Mouse (Mus musculus): ENCODE data around the gene Dnajb3. TPM values are rescaled to one million over a fixed set of nuclear protein-coding genes. Genes with fewer than 3 reads are reported as not detected.
A peak's percentile ranks its signal among the peaks of the same experiment; 100 is the strongest.

Dnajb3 gene
- 16.4 and 17.7 TPM in 2 replicates for polyA plus RNA-seq (2016; fragmentation: Nextera tagmentation; extraction: Ambion mirVana)

DNA sequence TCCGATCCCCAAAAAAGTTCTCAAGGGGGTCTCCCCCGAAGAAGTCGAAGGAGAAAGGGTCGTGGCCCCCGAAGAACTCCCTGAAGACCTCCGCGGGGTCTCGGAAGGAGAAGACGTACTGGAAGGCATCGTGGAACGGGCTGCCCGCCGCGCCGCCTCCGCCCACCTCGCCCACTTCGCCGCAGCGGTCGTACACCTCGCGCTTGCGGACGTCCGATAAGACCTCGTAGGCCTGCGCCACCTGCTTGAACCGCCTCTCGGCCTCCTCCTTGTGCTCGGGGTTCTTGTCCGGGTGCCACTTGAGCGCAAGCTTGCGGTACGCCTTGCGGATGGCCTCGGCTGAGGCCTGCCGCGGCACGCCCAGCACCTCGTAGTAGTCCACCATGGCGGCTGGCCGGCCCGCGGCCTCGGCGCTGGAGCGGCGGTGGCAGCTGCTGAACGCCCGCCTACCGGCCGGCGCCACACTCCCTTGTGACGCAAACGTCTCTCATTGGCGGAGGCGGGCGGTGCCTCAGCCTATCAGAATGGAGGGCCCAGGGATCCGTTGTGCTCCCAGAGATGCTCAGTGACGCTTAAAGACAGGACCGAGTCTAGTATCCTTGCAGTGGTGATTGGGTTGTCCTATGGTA is at the start of gene Dnajb3:
TSS of gene Dnajb3 (minus strand) at position 489 of the 629 bp plus-strand sequence.
- peak within 1 kb of the TSS; percentile 76 for H3K9ac ChIP-seq
- H3K27me3 ChIP-seq (replicated peaks) = 0 out of 2 replicates have a peak, but pooled peaks cover 3% of the 10 kb centered on the region
- no peak within 1 kb of the TSS for H3K27ac ChIP-seq
- peaks cover 5% of the 10 kb centered on the region; the same call in 1 of the 2 replicates for H3K4me1 ChIP-seq
- no peaks in the 10 kb centered on the region for H3K9me3 ChIP-seq
- H3K4me3 ChIP-seq = peak within 1 kb of the TSS; percentile 47
- H3K4me2 ChIP-seq (replicated peaks) = peak within 1 kb of the TSS; percentile 79
- peak; percentile 99 for ATAC-seq (ENCODE audit: low FRiP score, low read depth)
- 5% methylated on average over 62 of the region's 62 CpGs for WGBS
- no peaks in the 10 kb centered on the region for H3K36me3 ChIP-seq

DNA sequence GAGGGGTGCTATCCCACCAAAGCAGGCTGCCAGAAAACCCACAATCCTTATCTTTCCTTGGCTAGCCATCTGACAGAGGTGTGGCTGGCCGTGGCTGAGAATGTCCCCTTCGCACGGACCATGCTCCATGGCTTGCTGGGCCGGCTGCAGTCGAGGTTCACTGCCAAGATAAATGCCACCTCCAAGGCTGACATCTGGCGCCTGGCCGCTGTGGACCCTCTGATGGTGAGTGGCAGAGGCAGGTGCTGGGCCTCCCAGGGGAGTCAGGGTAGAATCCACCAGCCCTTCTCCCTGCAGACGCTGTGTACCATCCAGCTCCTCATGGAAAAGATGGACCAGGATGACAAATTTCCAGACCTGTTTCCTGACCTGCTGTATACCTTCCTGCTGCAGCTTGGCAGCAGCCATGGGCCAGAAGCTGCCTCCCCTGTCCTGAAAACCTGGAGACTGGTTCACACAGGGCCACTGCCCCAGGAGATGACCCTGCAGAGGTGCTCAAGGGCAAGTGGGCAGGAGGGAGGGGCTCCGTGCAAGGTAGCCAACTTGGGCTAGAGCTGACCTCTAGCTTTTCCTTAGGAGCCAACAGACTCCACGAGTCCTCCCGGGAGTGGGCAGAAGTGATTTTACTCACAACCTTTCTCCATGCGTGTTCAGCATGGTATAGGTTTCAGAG is 49.3 kb upstream of the Dnajb3 start:
- H3K27ac ChIP-seq = no peak overlapping the region
- no peak overlapping the region for H3K4me2 ChIP-seq (replicated peaks)
- no peak overlapping the region for H3K4me3 ChIP-seq
- WGBS = 85% methylated on average over 12 of the region's 12 CpGs
- H3K4me1 ChIP-seq = 0 out of 2 replicates have a peak, but pooled peaks cover 4% of the 10 kb centered on the region
- peaks cover 8% of the 10 kb centered on the region; the same call in 1 of the 2 replicates for H3K36me3 ChIP-seq
- no peaks in the 10 kb centered on the region for H3K27me3 ChIP-seq (replicated peaks)
- no peak for ATAC-seq (ENCODE audit: low FRiP score, low read depth)
- peaks cover 91% of the 10 kb centered on the region for H3K9me3 ChIP-seq
- H3K9ac ChIP-seq = no peak overlapping the region

DNA sequence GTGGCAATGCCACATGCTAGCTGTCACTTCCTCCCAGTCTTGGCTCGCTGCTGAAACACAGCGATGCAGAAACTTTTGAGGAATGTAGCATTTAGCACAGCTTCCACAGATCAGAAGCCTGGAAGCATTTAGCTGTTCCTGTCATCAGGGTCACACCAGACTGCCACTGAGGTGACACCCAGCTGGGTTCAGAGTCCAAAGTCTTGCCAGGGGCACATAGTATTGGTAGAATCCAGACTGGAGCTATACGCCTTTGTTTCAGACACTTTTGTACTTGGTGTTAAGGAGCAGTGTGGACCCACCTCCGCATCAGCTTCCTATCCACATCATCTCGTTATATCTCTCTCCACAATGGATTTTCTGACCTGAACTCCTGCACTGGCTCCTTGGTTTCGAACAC is 48.0 kb upstream of the Dnajb3 start:
- Histone ChIP-seq H3K4me2 (replicated peaks) (no peak overlapping the region), H3K36me3 (no peaks in the 10 kb centered on the region), H3K9me3 (peaks cover 97% of the 10 kb centered on the region), H3K27ac (no peak overlapping the region), H3K27me3 (replicated peaks) (no peaks in the 10 kb centered on the region), H3K4me1 (no peaks in the 10 kb centered on the region), H3K4me3 (no peak overlapping the region), H3K9ac (no peak overlapping the region)
- no peak for ATAC-seq (ENCODE audit: low FRiP score, low read depth)
- 75% methylated on average over 6 of the region's 6 CpGs for WGBS

GRCm38 (mm10) chr1:88253106-88253505 is 47.5 kb upstream of the Dnajb3 start:
- no peak overlapping the region for H3K4me2 ChIP-seq (replicated peaks)
- no peak overlapping the region for H3K4me3 ChIP-seq
- no peaks in the 10 kb centered on the region for H3K36me3 ChIP-seq
- no peaks in the 10 kb centered on the region for H3K4me1 ChIP-seq
- H3K27ac ChIP-seq = no peak overlapping the region
- H3K9me3 ChIP-seq = peaks cover 97% of the 10 kb centered on the region
- WGBS = 78% methylated on average over 8 of the region's 8 CpGs
- no peak overlapping the region for H3K9ac ChIP-seq
- H3K27me3 ChIP-seq (replicated peaks) = no peaks in the 10 kb centered on the region
- ATAC-seq (ENCODE audit: low FRiP score, low read depth) = no peak

GRCm38 (mm10) chr1:88250023-88250422 is 44.4 kb upstream of the Dnajb3 start:
- Histone ChIP-seq H3K36me3 (no peaks in the 10 kb centered on the region), H3K9me3 (peaks cover 97% of the 10 kb centered on the region), H3K27ac (no peak overlapping the region), H3K4me3 (no peak overlapping the region), H3K27me3 (replicated peaks) (no peaks in the 10 kb centered on the region), H3K4me1 (no peaks in the 10 kb centered on the region), H3K4me2 (replicated peaks) (no peak overlapping the region), H3K9ac (no peak overlapping the region)
- ATAC-seq (ENCODE audit: low FRiP score, low read depth) = no peak
- 83% methylated on average over 5 of the region's 5 CpGs for WGBS

DNA sequence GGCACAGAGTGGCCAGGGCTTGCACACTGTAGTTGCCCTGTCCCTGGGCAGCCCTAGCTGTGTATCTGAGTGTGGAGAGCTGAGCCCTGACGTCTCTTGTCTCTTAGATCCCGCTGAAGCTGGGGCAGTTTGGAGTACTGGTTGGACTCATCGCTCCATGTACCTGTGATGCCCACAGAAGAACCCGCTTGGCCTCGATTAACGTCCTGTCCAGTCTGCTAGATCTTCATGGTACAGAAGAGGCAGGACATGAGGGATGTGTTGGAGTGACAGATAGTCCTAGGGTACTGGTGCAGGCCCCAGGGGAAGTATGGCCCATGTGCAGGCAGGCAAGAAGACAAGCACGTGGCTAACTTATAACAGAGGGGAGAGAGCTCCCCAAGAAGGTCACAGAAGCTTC is 44.0 kb upstream of the Dnajb3 start:
- Histone ChIP-seq H3K36me3 (no peaks in the 10 kb centered on the region), H3K9ac (no peak overlapping the region), H3K27ac (no peak overlapping the region), H3K4me2 (replicated peaks) (no peak overlapping the region), H3K27me3 (replicated peaks) (no peaks in the 10 kb centered on the region), H3K9me3 (peaks cover 97% of the 10 kb centered on the region), H3K4me3 (no peak overlapping the region), H3K4me1 (no peaks in the 10 kb centered on the region)
- WGBS = 81% methylated on average over 7 of the region's 7 CpGs
- no peak for ATAC-seq (ENCODE audit: low FRiP score, low read depth)

DNA sequence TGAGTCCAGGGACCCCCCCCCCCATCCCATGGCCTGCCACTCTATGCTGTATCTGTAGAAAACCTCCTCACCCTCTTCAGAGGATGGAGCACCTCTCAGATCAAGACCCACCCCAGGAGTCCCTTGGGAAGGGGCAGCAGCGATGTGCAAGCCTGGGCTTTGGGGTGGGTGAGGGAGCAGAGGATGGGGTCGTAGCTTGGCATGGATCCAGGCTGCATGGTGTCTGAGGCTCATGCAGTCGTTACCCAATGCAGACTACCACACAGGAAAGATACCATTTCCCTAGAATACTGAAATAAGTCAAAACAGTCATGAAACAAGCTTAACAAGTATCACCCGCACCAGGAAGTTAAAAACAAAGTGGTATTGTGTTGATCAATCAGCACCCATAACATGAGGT is 43.1 kb upstream of the Dnajb3 start:
- H3K9me3 ChIP-seq = peaks cover 97% of the 10 kb centered on the region
- no peak overlapping the region for H3K4me3 ChIP-seq
- 69% methylated on average over 4 of the region's 4 CpGs for WGBS
- H3K4me2 ChIP-seq (replicated peaks) = no peak overlapping the region
- ATAC-seq (ENCODE audit: low FRiP score, low read depth) = no peak
- H3K9ac ChIP-seq = no peak overlapping the region
- H3K27me3 ChIP-seq (replicated peaks) = no peaks in the 10 kb centered on the region
- no peaks in the 10 kb centered on the region for H3K4me1 ChIP-seq
- no peaks in the 10 kb centered on the region for H3K36me3 ChIP-seq
- H3K27ac ChIP-seq = no peak overlapping the region

- 56% methylated on average over 2 of the region's 2 CpGs for WGBS
- H3K4me2 ChIP-seq (replicated peaks) = no peak overlapping the region
- no peak overlapping the region for H3K27ac ChIP-seq
- no peaks in the 10 kb centered on the region for H3K36me3 ChIP-seq
- no peak for ATAC-seq (ENCODE audit: low FRiP score, low read depth)
- H3K4me3 ChIP-seq = no peak overlapping the region
- H3K9ac ChIP-seq = no peak overlapping the region
- peaks cover 95% of the 10 kb centered on the region for H3K9me3 ChIP-seq
- no peaks in the 10 kb centered on the region for H3K4me1 ChIP-seq
- H3K27me3 ChIP-seq (replicated peaks) = no peaks in the 10 kb centered on the region
Measured at GRCm38 (mm10) chr1:88247660-88248059, 42.1 kb upstream of the Dnajb3 start.

DNA sequence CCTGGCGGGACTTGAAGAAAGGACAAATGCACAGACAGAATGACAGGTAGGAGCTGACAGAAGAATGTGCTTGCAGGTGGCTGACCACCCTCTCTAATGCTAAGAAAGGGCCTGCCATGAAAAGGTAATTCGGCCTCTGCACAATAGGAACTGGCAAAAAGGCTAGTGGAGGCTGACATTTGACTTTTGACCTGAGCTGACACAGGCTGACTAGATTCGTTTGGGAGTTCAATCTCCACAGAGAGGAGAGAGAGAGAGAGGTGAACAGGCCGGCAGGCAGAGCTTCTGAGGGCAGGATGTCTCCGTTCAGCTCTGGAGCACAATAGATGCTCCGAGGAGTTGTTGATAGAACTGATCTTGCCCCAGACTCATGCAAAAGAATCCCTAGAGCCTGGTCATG is 40.8 kb upstream of the Dnajb3 start:
- Histone ChIP-seq H3K4me2 (replicated peaks) (no peak overlapping the region), H3K4me1 (no peaks in the 10 kb centered on the region), H3K36me3 (no peaks in the 10 kb centered on the region), H3K9ac (no peak overlapping the region), H3K9me3 (peaks cover 96% of the 10 kb centered on the region), H3K4me3 (no peak overlapping the region), H3K27ac (no peak overlapping the region), H3K27me3 (replicated peaks) (no peaks in the 10 kb centered on the region)
- 48% methylated on average over 6 of the region's 6 CpGs for WGBS
- ATAC-seq (ENCODE audit: low FRiP score, low read depth) = no peak

GRCm38 (mm10) chr1:88245881-88246280 is 40.3 kb upstream of the Dnajb3 start:
- WGBS = 79% methylated on average over 6 of the region's 6 CpGs
- no peak for ATAC-seq (ENCODE audit: low FRiP score, low read depth)
- H3K4me1 ChIP-seq = no peaks in the 10 kb centered on the region

DNA sequence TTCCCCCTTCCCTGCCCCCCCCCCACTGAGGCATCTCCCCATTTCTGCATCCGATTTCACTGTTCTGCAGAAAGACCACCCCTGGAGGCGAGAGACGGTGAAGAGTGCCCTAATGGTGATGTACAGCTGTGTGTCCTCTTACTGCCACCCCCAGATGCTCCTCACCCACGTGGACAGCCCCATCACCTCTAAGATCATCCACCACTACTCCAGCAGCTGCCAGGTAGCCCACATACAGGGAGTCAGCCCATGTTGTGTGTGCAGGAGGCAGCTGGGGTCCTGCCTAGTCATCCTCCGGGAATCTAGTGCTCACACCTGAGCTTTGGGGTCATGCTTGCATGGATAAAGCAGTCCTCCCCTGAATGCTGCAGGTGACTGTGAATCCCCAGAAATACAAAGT is 38.3 kb upstream of the Dnajb3 start:
- Histone ChIP-seq H3K27ac (no peak overlapping the region), H3K36me3 (no peaks in the 10 kb centered on the region), H3K9me3 (peaks cover 96% of the 10 kb centered on the region), H3K4me2 (replicated peaks) (no peak overlapping the region), H3K4me1 (no peaks in the 10 kb centered on the region), H3K4me3 (no peak overlapping the region), H3K9ac (no peak overlapping the region), H3K27me3 (replicated peaks) (no peaks in the 10 kb centered on the region)
- ATAC-seq (ENCODE audit: low FRiP score, low read depth) = no peak
- WGBS = 66% methylated on average over 5 of the region's 5 CpGs

More at GRCm38 (mm10) chr1:88245881-88246280, 40.3 kb upstream of the Dnajb3 start:
- H3K4me2 ChIP-seq (replicated peaks) = no peak overlapping the region
- H3K36me3 ChIP-seq = no peaks in the 10 kb centered on the region
- no peak overlapping the region for H3K9ac ChIP-seq
- H3K9me3 ChIP-seq = peaks cover 96% of the 10 kb centered on the region
- no peaks in the 10 kb centered on the region for H3K27me3 ChIP-seq (replicated peaks)
- no peak overlapping the region for H3K27ac ChIP-seq
- H3K4me3 ChIP-seq = no peak overlapping the region

GRCm38 (mm10) chr1:88240579-88240978 is 35.0 kb upstream of the Dnajb3 start:
- Histone ChIP-seq H3K4me3 (no peak overlapping the region), H3K27me3 (replicated peaks) (no peaks in the 10 kb centered on the region), H3K9me3 (peaks cover 93% of the 10 kb centered on the region), H3K4me2 (replicated peaks) (no peak overlapping the region), H3K36me3 (no peaks in the 10 kb centered on the region), H3K27ac (no peak overlapping the region), H3K4me1 (no peaks in the 10 kb centered on the region), H3K9ac (no peak overlapping the region)
- WGBS = 78% methylated on average over 4 of the region's 4 CpGs
- no peak for ATAC-seq (ENCODE audit: low FRiP score, low read depth)

GRCm38 (mm10) chr1:88240072-88240471 is 34.5 kb upstream of the Dnajb3 start:
- peaks cover 93% of the 10 kb centered on the region for H3K9me3 ChIP-seq
- H3K27me3 ChIP-seq (replicated peaks) = no peaks in the 10 kb centered on the region
- H3K27ac ChIP-seq = no peak overlapping the region
- no peaks in the 10 kb centered on the region for H3K4me1 ChIP-seq
- H3K36me3 ChIP-seq = no peaks in the 10 kb centered on the region
- no peak overlapping the region for H3K4me2 ChIP-seq (replicated peaks)
- no peak overlapping the region for H3K4me3 ChIP-seq
- H3K9ac ChIP-seq = no peak overlapping the region
- WGBS = 73% methylated on average over 5 of the region's 5 CpGs
- ATAC-seq (ENCODE audit: low FRiP score, low read depth) = no peak
